Mouse (Mus musculus): Measurements from ENCODE around the gene Pak6. TPM values are rescaled to one million over a fixed set of nuclear protein-coding genes. Genes with fewer than 3 reads are reported as not detected.

Gene Pak6
- polyA plus RNA-seq, 1 experiment from 2014 or later, result 0.15 TPM

GRCm38 (mm10) chr2:118695677-118696232 lies 32.7 kb downstream of the Pak6 start:
- ChIA-PET CTCF (interaction anchor here (0.7 to 5.2 kb wide), 13 partner anchors 16 to 209 kb away, joined by 3 to 60 read pairs (median 6); no protein-coding TSS in a partner anchor), POLR2A (no interaction called here)
- DNase-seq (ENCODE audit: low read depth, low spot score) (no peak), ATAC-seq (no peak)
- in situ Hi-C loops (cut with MboI; ENCODE audit: low pct_unique_long_range_greater_than_20kb), result no loop called here
- no peak for TF ChIP-seq CTCF (IDR thresholded peaks at IDR 0.05)
- no peaks in the 10 kb centered on the region for H3K27me3 ChIP-seq

- DNase-seq (ENCODE audit: low read depth, low spot score), result no peak
- H3K27me3 ChIP-seq, result peaks cover under 1% of the 10 kb centered on the region
- TF ChIP-seq CTCF (IDR thresholded peaks at IDR 0.05), result no peak
- in situ Hi-C loops (cut with MboI; ENCODE audit: low pct_unique_long_range_greater_than_20kb), result no loop called here
- CTCF ChIA-PET, result interaction anchor here (1.4 to 5.2 kb wide), 5 partner anchors 26 to 57 kb away, joined by 4 to 60 read pairs (median 18); no protein-coding TSS in a partner anchor
- ATAC-seq, result no peak
- POLR2A ChIA-PET, result interaction anchor here (0.6 to 1.3 kb wide), 2 partner anchors 28 to 1557 kb away, joined by 3 read pairs; no protein-coding TSS in a partner anchor
Measured at GRCm38 (mm10) chr2:118696451-118697308, 33.6 kb downstream of the Pak6 start.

- peaks cover 7% of the 10 kb centered on the region for H3K27me3 ChIP-seq
- no peak for ATAC-seq
- ChIA-PET POLR2A (interaction anchor here (0.6 to 1.3 kb wide), 3 partner anchors 29 to 1558 kb away, joined by 3 to 4 read pairs (median 3); no protein-coding TSS in a partner anchor), CTCF (interaction anchor here (0.9 to 5.2 kb wide), 4 partner anchors 31 to 58 kb away, joined by 3 to 60 read pairs (median 11); partner anchors contain the start of gene Plcb2)
- no peak for TF ChIP-seq CTCF (IDR thresholded peaks at IDR 0.05)
- no peak for DNase-seq (ENCODE audit: low read depth, low spot score)
- in situ Hi-C loops (cut with MboI; ENCODE audit: low pct_unique_long_range_greater_than_20kb), result no loop called here
Measured at GRCm38 (mm10) chr2:118697311-118697877, 34.3 kb downstream of the Pak6 start.

- ChIA-PET POLR2A (interaction anchor here (0.7 to 1.3 kb wide), 2 partner anchors 29 to 359 kb away, joined by 3 to 4 read pairs; no protein-coding TSS in a partner anchor), CTCF (interaction anchor here (0.9 to 5.2 kb wide), 2 partner anchors 30 to 58 kb away, joined by 3 to 60 read pairs; partner anchors contain the start of gene Plcb2)
- DNase-seq (ENCODE audit: low read depth, low spot score), result no peak
- ATAC-seq, result no peak
- peaks cover 13% of the 10 kb centered on the region for H3K27me3 ChIP-seq
- in situ Hi-C loops (cut with MboI; ENCODE audit: low pct_unique_long_range_greater_than_20kb), result no loop called here
- TF ChIP-seq CTCF (IDR thresholded peaks at IDR 0.05), result no peak
Measured at GRCm38 (mm10) chr2:118697955-118698354, 34.9 kb downstream of the Pak6 start.

GRCm38 (mm10) chr2:118700179-118701062 lies 37.3 kb downstream of the Pak6 start:
- ChIA-PET POLR2A (interaction anchor here (0.7 kb wide), 1 partner anchor 31 kb away, joined by 3 read pairs; no protein-coding TSS in a partner anchor), CTCF (interaction anchor here (0.7 to 2.5 kb wide), 8 partner anchors 11 to 79 kb away, joined by 3 to 15 read pairs (median 4); partner anchors contain the start of gene Plcb2)
- in situ Hi-C loops (cut with MboI; ENCODE audit: low pct_unique_long_range_greater_than_20kb), result no loop called here
- no peak for TF ChIP-seq CTCF (IDR thresholded peaks at IDR 0.05)
- peaks cover 32% of the 10 kb centered on the region for H3K27me3 ChIP-seq
- DNase-seq (ENCODE audit: low read depth, low spot score), result no peak
- ATAC-seq, result no peak

GRCm38 (mm10) chr2:118701161-118701560 lies 38.1 kb downstream of the Pak6 start:
- in situ Hi-C loops (cut with MboI; ENCODE audit: low pct_unique_long_range_greater_than_20kb), result no loop called here
- ChIA-PET POLR2A (interaction anchor here (0.6 kb wide), 2 partner anchors 146 to 1332 kb away, joined by 3 to 5 read pairs; no protein-coding TSS in a partner anchor), CTCF (interaction anchor here (2.2 kb wide), 1 partner anchor 28 kb away, joined by 11 read pairs; the partner anchor contains the start of gene Plcb2)
- ATAC-seq (no peak), DNase-seq (ENCODE audit: low read depth, low spot score) (no peak)
- no peak for TF ChIP-seq CTCF (IDR thresholded peaks at IDR 0.05)
- peaks cover 36% of the 10 kb centered on the region for H3K27me3 ChIP-seq

- ChIA-PET POLR2A (interaction anchor here (0.5 to 0.6 kb wide), 3 partner anchors 145 to 1333 kb away, joined by 3 to 5 read pairs (median 3); no protein-coding TSS in a partner anchor), CTCF (interaction anchor here (2.2 kb wide), 1 partner anchor 27 kb away, joined by 11 read pairs; the partner anchor contains the start of gene Plcb2)
- ATAC-seq (no peak), DNase-seq (ENCODE audit: low read depth, low spot score) (no peak)
- in situ Hi-C loops (cut with MboI; ENCODE audit: low pct_unique_long_range_greater_than_20kb), result no loop called here
- peaks cover 36% of the 10 kb centered on the region for H3K27me3 ChIP-seq
- TF ChIP-seq CTCF (IDR thresholded peaks at IDR 0.05), result no peak
Measured at GRCm38 (mm10) chr2:118701971-118702882, 39.1 kb downstream of the Pak6 start.

- in situ Hi-C loops (cut with MboI; ENCODE audit: low pct_unique_long_range_greater_than_20kb), result no loop called here
- H3K27me3 ChIP-seq, result peaks cover 36% of the 10 kb centered on the region
- no peak for TF ChIP-seq CTCF (IDR thresholded peaks at IDR 0.05)
- DNase-seq (ENCODE audit: low read depth, low spot score) (no peak), ATAC-seq (peak; percentile 32)
- ChIA-PET POLR2A (interaction anchor here (0.5 kb wide), 1 partner anchor 231 kb away, joined by 3 read pairs; no protein-coding TSS in a partner anchor), CTCF (interaction anchor here (1.0 to 2.2 kb wide), 4 partner anchors 9 to 65 kb away, joined by 3 to 11 read pairs (median 6); partner anchors contain the start of gene Plcb2)
Measured at GRCm38 (mm10) chr2:118702883-118703761, 40.0 kb downstream of the Pak6 start.

Data from Patski (cell line).